Mouse (Mus musculus): ENCODE measurements at regions not wholly inside any gene's neighbourhood (a gene's known extent, or its start where the extent isn't known, plus 50 kb on each side); places are given as distances from the start of the nearest gene placed in this dataset.

GRCm38 (mm10) chr2:133090976-133091375, 145.3 kb upstream of the Fermt1 start:
- TF ChIP-seq CTCF (IDR thresholded peaks at IDR 0.05): no peak
- TF ChIP-seq EP300 (IDR thresholded peaks at IDR 0.05): no peak

Measured in lung, postnatal 0 days (tissue).